Mouse (Mus musculus) myocyte (in vitro differentiated cells): ENCODE data around the gene Klk4. TPM values are rescaled to one million over a fixed set of nuclear protein-coding genes. Genes with fewer than 3 reads are reported as not detected.

Source experiments
- H3K27me3 ChIP-seq: one replicate; pipeline ENCODE4 v1.6.1; 2011; ENCODE audit not compliant: control insufficient read depth, insufficient read depth, insufficient read length
- H3K36me3 ChIP-seq: one replicate; pipeline ENCODE4 v1.6.1; 2011; ENCODE audit not compliant: control insufficient read depth, insufficient read depth
- H3K4me2 ChIP-seq: one replicate; pipeline ENCODE4 v1.6.1; 2011; ENCODE audit warnings: low read depth, control low read depth
- H3K4me3 ChIP-seq: one replicate; pipeline ENCODE4 v1.5.1; 2011; ENCODE audit warnings: mild to moderate bottlenecking, control low read depth, moderate library complexity
- H3K79me2 ChIP-seq: one replicate; pipeline ENCODE4 v1.6.1; 2011; ENCODE audit not compliant: control insufficient read depth, insufficient read depth
- H3ac ChIP-seq: one replicate; pipeline ENCODE4 v1.6.1; 2011; ENCODE audit not compliant: control insufficient read depth, insufficient read length
- CEBPB ChIP-seq: IDR thresholded peaks from 2 replicates; pipeline ENCODE4 v1.6.1; 2011; ENCODE audit warnings: mild to moderate bottlenecking, moderate library complexity; ENCODE audit not compliant: poor library complexity, insufficient read depth, severe bottlenecking
- E2F4 ChIP-seq: IDR thresholded peaks from one replicate; pipeline ENCODE4 v1.6.1; 2011; ENCODE audit warnings: mild to moderate bottlenecking, control low read depth, moderate library complexity; ENCODE audit not compliant: insufficient read depth
- MAX ChIP-seq: IDR thresholded peaks from one replicate; pipeline ENCODE4 v1.6.1; 2011; ENCODE audit warnings: low read depth, mild to moderate bottlenecking, control low read depth
- MYOD1 ChIP-seq, 3 experiments: IDR thresholded peaks; one replicate each; pipeline ENCODE4 v1.6.1; 2011; ENCODE audit warnings: control low read depth in 2 of 3, low read depth in 2 of 3, mild to moderate bottlenecking in 2 of 3, moderate library complexity in 1 of 3; ENCODE audit not compliant: insufficient read length in 2 of 3, control insufficient read depth in 1 of 3
- MYOG ChIP-seq, 3 experiments: IDR thresholded peaks; one replicate each; pipeline ENCODE4 v1.6.1; 2011; ENCODE audit warnings: control low read depth in 2 of 3, low read depth in 2 of 3, mild to moderate bottlenecking in 2 of 3; ENCODE audit not compliant: insufficient read length in 2 of 3, control insufficient read depth in 1 of 3, insufficient read depth in 1 of 3
- POLR2A ChIP-seq: IDR thresholded peaks from one replicate; pipeline ENCODE4 v1.6.1; 2011; ENCODE audit warnings: low read depth, mild to moderate bottlenecking, control low read depth, moderate library complexity; ENCODE audit not compliant: insufficient read length
- POLR2AphosphoS2 ChIP-seq: IDR thresholded peaks from one replicate; pipeline ENCODE4 v1.6.1; 2011; ENCODE audit warnings: low read depth, control low read depth; ENCODE audit not compliant: insufficient read length
- REST ChIP-seq: IDR thresholded peaks from one replicate; pipeline ENCODE4 v1.6.1; 2011; ENCODE audit warnings: mild to moderate bottlenecking, control low read depth, moderate library complexity; ENCODE audit not compliant: insufficient read depth, insufficient read length
- SRF ChIP-seq: IDR thresholded peaks from one replicate; pipeline ENCODE4 v1.6.1; 2011; ENCODE audit warnings: low read depth; ENCODE audit not compliant: control insufficient read depth, insufficient read length
- TCF12 ChIP-seq: IDR thresholded peaks from one replicate; pipeline ENCODE4 v1.6.1; 2011; ENCODE audit warnings: mild to moderate bottlenecking, control low read depth; ENCODE audit not compliant: poor library complexity, insufficient read depth, severe bottlenecking
- TCF3 ChIP-seq: IDR thresholded peaks from one replicate; pipeline ENCODE4 v1.6.1; 2011; ENCODE audit warnings: low read depth, control low read depth; ENCODE audit not compliant: insufficient read length
- USF1 ChIP-seq: IDR thresholded peaks from one replicate; pipeline ENCODE4 v1.6.1; 2011; ENCODE audit warnings: low read depth, mild to moderate bottlenecking, control low read depth, moderate library complexity
- polyA plus RNA-seq: library from polyadenylated mRNA; unstranded; fragments of >200 nt; fragmentation: generic; extraction: Trizol; gene quantifications from one replicate; pipeline ENCODE4 v1.2.1, GENCODE M21; 2012; ENCODE audit warnings: missing spikeins

Klk4 gene
- polyA plus RNA-seq, 1 experiment = 0.22 TPM

DNA sequence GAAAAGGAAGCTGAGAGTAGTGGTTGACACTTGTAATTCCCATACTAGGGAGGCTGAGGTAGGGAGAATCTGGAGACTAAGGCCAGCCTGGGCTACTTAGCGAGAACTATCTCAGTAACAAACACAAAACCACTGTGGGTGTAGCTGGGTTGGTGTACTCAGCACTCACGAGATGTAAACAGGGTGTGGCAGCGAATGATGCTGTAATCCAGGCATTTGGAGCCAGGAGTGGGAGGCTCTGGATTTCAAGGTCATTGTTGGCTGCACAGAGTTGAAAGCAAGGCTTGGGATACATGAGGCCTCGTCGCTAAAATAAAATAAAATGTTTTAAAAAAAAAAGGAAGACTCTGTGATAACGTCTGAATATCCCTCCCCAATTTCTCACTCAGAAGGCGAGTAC is 24.7 kb upstream of the Klk4 start:
- Histone ChIP-seq H3K36me3 (no peaks in the 10 kb centered on the region), H3K27me3 (no peaks in the 10 kb centered on the region), H3K4me2 (no peak overlapping the region), H3ac (no peak overlapping the region), H3K4me3 (no peak overlapping the region), H3K79me2 (no peaks in the 10 kb centered on the region)
- no peak for TF ChIP-seq REST
- TF ChIP-seq MYOG (IDR thresholded peaks at IDR 0.05; ENCODE audit: control insufficient read depth in 1 of 3, insufficient read depth in 1 of 3, insufficient read length in 2 of 3, low read depth in 2 of 3) = no peak
- TF ChIP-seq TCF12 = no peak
- no peak for TF ChIP-seq TCF3
- TF ChIP-seq CEBPB = no peak
- no peak for TF ChIP-seq E2F4
- TF ChIP-seq SRF = no peak
- TF ChIP-seq MAX = no peak
- TF ChIP-seq MYOD1 (IDR thresholded peaks at IDR 0.05; ENCODE audit: control insufficient read depth in 1 of 3, insufficient read length in 2 of 3, low read depth in 2 of 3) = no peak
- no peak for TF ChIP-seq POLR2AphosphoS2
- TF ChIP-seq POLR2A = no peak
- TF ChIP-seq USF1 = no peak

DNA sequence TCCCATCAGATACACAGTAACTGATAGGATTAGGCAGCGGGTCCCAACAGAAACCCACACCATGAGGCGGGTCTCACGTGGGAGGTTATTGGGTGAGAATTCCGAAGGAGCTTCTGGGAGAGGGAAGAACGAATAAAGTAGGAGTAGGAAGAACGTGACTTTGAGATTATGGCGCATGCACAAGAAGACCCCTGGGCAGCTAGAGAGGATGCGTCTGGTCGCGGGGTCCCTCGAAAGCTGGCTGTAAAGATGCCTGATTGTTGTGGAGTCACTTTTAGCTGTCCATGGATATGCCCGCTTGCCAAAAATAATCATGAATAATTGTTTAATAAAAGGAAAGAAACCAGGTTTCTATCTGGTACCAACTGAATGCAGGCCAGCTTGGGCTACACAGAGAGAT is 23.5 kb upstream of the Klk4 start:
- Histone ChIP-seq H3K4me2 (no peak overlapping the region), H3K4me3 (no peak overlapping the region), H3K27me3 (no peaks in the 10 kb centered on the region), H3K36me3 (no peaks in the 10 kb centered on the region), H3ac (no peak overlapping the region), H3K79me2 (no peaks in the 10 kb centered on the region)
- TF ChIP-seq REST (no peak), MYOD1 (IDR thresholded peaks at IDR 0.05; ENCODE audit: control insufficient read depth in 1 of 3, insufficient read length in 2 of 3, low read depth in 2 of 3) (no peak), CEBPB (no peak), USF1 (no peak), TCF12 (no peak), MYOG (IDR thresholded peaks at IDR 0.05; ENCODE audit: control insufficient read depth in 1 of 3, insufficient read depth in 1 of 3, insufficient read length in 2 of 3, low read depth in 2 of 3) (no peak), POLR2AphosphoS2 (no peak), MAX (no peak), TCF3 (no peak), SRF (no peak), E2F4 (no peak), POLR2A (no peak)

DNA sequence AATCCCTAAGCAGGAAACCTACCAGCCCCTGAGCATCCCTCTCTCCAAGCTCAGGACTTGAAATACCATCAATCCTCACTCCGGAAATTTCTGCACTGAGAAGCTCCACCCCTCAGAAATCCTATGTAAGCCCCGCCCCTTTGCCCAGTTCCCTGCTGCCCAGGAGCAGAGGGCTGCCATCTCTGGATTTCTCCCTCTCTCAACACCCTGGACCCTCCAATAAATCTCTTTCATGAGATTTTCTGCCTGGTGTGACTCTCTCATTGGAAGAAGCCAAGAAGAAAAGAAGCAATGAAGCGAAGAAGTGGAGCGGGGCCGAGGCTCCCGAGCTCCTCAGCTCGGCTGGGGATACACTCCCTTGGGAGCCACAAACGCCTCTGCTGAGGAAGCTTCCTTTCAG is 20.5 kb upstream of the Klk4 start:
- Histone ChIP-seq H3K79me2 (no peaks in the 10 kb centered on the region), H3K36me3 (no peaks in the 10 kb centered on the region), H3ac (no peak overlapping the region), H3K4me3 (no peak overlapping the region), H3K4me2 (no peak overlapping the region), H3K27me3 (no peaks in the 10 kb centered on the region)
- TF ChIP-seq POLR2A (no peak), SRF (no peak), E2F4 (no peak), USF1 (no peak)

DNA sequence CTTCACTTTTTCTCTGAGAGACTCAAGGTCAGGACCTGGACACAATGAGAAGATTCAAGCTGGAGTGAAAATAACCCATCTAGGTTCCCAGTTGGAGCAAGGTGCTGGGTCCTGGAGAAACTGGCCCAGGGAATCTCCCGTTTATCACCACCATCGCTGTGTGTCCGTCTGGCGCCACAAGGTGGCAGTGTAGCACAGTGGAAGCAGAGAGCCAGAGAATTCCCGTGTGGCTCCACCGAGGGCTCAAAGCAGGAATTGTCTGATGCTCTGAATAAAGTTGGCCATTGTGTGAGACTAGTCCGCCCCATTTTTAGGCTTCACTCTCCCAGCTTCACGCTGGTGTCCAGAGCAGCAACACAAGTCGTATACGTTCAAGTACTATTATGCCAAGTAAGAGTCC is 7.7 kb upstream of the Klk4 start:
- TF ChIP-seq REST (no peak), MYOD1 (IDR thresholded peaks at IDR 0.05; ENCODE audit: control insufficient read depth in 1 of 3, insufficient read length in 2 of 3, low read depth in 2 of 3) (no peak), POLR2A (no peak), USF1 (no peak), POLR2AphosphoS2 (no peak), TCF12 (no peak), TCF3 (no peak), E2F4 (no peak), MAX (no peak), MYOG (IDR thresholded peaks at IDR 0.05; ENCODE audit: control insufficient read depth in 1 of 3, insufficient read depth in 1 of 3, insufficient read length in 2 of 3, low read depth in 2 of 3) (no peak), CEBPB (no peak), SRF (no peak)
- H3K4me2 ChIP-seq = no peak overlapping the region
- H3K4me3 ChIP-seq = no peak overlapping the region
- peaks cover 5% of the 10 kb centered on the region for H3K27me3 ChIP-seq
- H3ac ChIP-seq = no peak overlapping the region
- no peaks in the 10 kb centered on the region for H3K79me2 ChIP-seq
- H3K36me3 ChIP-seq = no peaks in the 10 kb centered on the region

DNA sequence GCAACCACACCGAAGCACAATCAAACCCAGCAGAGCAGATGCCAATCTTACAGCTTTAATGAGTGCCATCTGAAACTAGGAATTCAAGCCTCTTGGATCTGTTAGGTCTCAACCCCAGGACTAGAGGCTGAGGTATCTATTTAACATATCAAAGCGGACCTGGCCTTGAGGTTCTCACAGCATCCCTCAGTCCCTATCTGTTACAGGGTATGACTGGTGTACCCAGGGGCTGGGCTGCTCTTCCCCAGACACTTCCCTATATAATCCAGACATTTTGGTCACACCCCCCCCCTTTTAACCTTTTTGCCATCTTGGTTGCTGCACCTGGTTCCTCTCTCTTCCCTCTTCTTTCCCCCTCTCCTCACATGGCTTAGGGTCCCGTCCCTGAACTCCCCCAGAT is 7.3 kb upstream of the Klk4 start:
- Histone ChIP-seq H3K4me2 (no peak overlapping the region), H3K36me3 (no peaks in the 10 kb centered on the region), H3K79me2 (no peaks in the 10 kb centered on the region), H3ac (no peak overlapping the region), H3K4me3 (no peak overlapping the region), H3K27me3 (peaks cover 5% of the 10 kb centered on the region)
- TF ChIP-seq TCF12 (no peak), MYOD1 (IDR thresholded peaks at IDR 0.05; ENCODE audit: control insufficient read depth in 1 of 3, insufficient read length in 2 of 3, low read depth in 2 of 3) (no peak), POLR2A (no peak), CEBPB (no peak), MAX (no peak), POLR2AphosphoS2 (no peak), USF1 (no peak), MYOG (IDR thresholded peaks at IDR 0.05; ENCODE audit: control insufficient read depth in 1 of 3, insufficient read depth in 1 of 3, insufficient read length in 2 of 3, low read depth in 2 of 3) (no peak), REST (no peak), E2F4 (no peak), SRF (no peak), TCF3 (no peak)
